ENCODE assay signal across 28 mouse cellular contexts in the genomic region with DNA sequence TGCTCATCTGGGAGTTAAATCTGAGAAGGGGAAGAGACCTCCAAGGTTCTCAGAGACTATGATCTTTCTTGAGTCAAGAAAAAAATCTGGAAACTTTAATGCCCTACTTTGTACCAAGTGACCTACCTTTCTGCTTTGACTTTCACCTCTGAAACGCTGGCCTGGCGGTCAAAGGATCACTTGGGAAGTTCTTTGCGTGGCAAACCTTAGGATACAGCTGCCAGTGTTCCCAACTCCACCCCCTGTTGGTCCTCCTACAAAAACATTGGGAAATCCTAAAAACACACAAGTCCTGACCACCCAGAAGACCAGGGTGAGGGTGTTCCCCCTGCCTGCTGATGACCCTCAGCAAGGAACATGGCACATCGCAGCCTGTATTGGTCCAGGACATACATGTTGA.
"Had no signal": no experiment of that assay in that cellular context is flagged by ENCODE, and none has a peak within 500 bp of the region (broad histone marks: within the 10 kb centered on the region; RNA-seq: fewer than 3 reads in every experiment).

No protein-coding gene starts in this region.

- H3K4me3 ChIP-seq: left cerebral cortex, adult 2 months; limb, embryonic 10.5 days; limb, embryonic 12.5 days; limb, embryonic 13.5 days; limb, embryonic 15.5 days; liver, embryonic 12.5 days; liver, embryonic 13.5 days; liver, embryonic 15.5 days; lung, embryonic 15.5 days; megakaryocyte, embryonic 14.5 days; midbrain, embryonic 10.5 days; midbrain, embryonic 12.5 days; midbrain, embryonic 13.5 days; midbrain, embryonic 15.5 days; myocyte; neural tube, embryonic 12.5 days had no signal

- H3K27ac ChIP-seq: left cerebral cortex, adult 2 months; limb, embryonic 10.5 days; limb, embryonic 12.5 days; limb, embryonic 13.5 days; limb, embryonic 15.5 days; liver, embryonic 12.5 days; liver, embryonic 13.5 days; liver, embryonic 14.5 days; liver, embryonic 15.5 days; lung, embryonic 15.5 days; macrophage; midbrain, embryonic 10.5 days; midbrain, embryonic 12.5 days; midbrain, embryonic 13.5 days; midbrain, embryonic 15.5 days; neural tube, embryonic 12.5 days had no signal

- H3K27me3 ChIP-seq: limb, embryonic 12.5 days; limb, embryonic 13.5 days; limb, embryonic 15.5 days; liver, embryonic 12.5 days; liver, embryonic 13.5 days; liver, embryonic 15.5 days; lung, embryonic 15.5 days; midbrain, embryonic 12.5 days; midbrain, embryonic 13.5 days; midbrain, embryonic 15.5 days; neural tube, embryonic 12.5 days had no signal

- H3K4me1 ChIP-seq: limb, embryonic 10.5 days; limb, embryonic 12.5 days; limb, embryonic 13.5 days; limb, embryonic 15.5 days; liver, embryonic 15.5 days; lung, embryonic 15.5 days; megakaryocyte, embryonic 14.5 days; midbrain, embryonic 10.5 days; midbrain, embryonic 12.5 days; midbrain, embryonic 13.5 days; midbrain, embryonic 15.5 days; neural tube, embryonic 12.5 days had no signal

- H3K36me3 ChIP-seq: limb, embryonic 10.5 days; limb, embryonic 12.5 days; limb, embryonic 13.5 days; limb, embryonic 15.5 days; liver, embryonic 12.5 days; liver, embryonic 13.5 days; liver, embryonic 15.5 days; lung, embryonic 15.5 days; midbrain, embryonic 10.5 days; midbrain, embryonic 12.5 days; midbrain, embryonic 13.5 days; midbrain, embryonic 15.5 days; neural tube, embryonic 12.5 days had no signal

- DNase-seq: left cerebral cortex, postnatal 4 days; liver, embryonic 13.5 days; liver, postnatal 0 days; lung, adult 18-20 months; lung, adult 2 months; lung, embryonic 14.5 days; lung, postnatal 10 days; lung, postnatal 14 days; lung, postnatal 36 days; lung, postnatal 4 days; midbrain, embryonic 14.5 days had no signal

- H3K9ac ChIP-seq: limb, embryonic 12.5 days; limb, embryonic 13.5 days; limb, embryonic 15.5 days; liver, embryonic 12.5 days; liver, embryonic 13.5 days; liver, embryonic 14.5 days; liver, embryonic 15.5 days; liver, postnatal 0 days; lung, embryonic 14.5 days; lung, embryonic 15.5 days; midbrain, embryonic 12.5 days; midbrain, embryonic 13.5 days; midbrain, embryonic 15.5 days; neural tube, embryonic 12.5 days had no signal
